Mouse (Mus musculus) forebrain, postnatal 0 days (tissue): Measurements from ENCODE around the gene Ctsw. TPM values are rescaled to one million over a fixed set of nuclear protein-coding genes. Genes with fewer than 3 reads are reported as not detected.
A peak's percentile ranks its signal among the peaks of the same experiment; 100 is the strongest.

Source experiments
- ATAC-seq: fragments of 200-750 bp; cut with Nextera tagmentation; 2 replicates; pipeline ENCODE4 v1.8.0; 2017; ENCODE audit warnings: mild to moderate bottlenecking, moderate library complexity
- DNase-seq: peaks from one replicate; pipeline ENCODE4 v3.0.0-alpha.2; 2015
- H3K27ac ChIP-seq: fragments of 300-500 bp; sonication (generic); 2 replicates; pipeline ENCODE4 v1.5.1; 2014; ENCODE audit warnings: low read depth, mild to moderate bottlenecking, antibody characterized with exemption, low read length, moderate library complexity, mixed read lengths
- H3K27me3 ChIP-seq: fragments of 300-500 bp; sonication (generic); 2 replicates; pipeline ENCODE4 v1.6.1; 2014; ENCODE audit warnings: mild to moderate bottlenecking, low read length, mixed read lengths; ENCODE audit not compliant: insufficient read depth
- H3K36me3 ChIP-seq: fragments of 300-500 bp; sonication (generic); 2 replicates; pipeline ENCODE4 v1.6.1; 2014; ENCODE audit warnings: mild to moderate bottlenecking, moderate library complexity; ENCODE audit not compliant: insufficient read depth
- H3K4me1 ChIP-seq: fragments of 300-500 bp; sonication (generic); 2 replicates; pipeline ENCODE4 v1.6.1; 2014; ENCODE audit warnings: antibody characterized with exemption; ENCODE audit not compliant: insufficient read depth
- H3K4me2 ChIP-seq: fragments of 300-500 bp; sonication (generic); 2 replicates; pipeline ENCODE4 v1.6.1; 2014; ENCODE audit warnings: low read depth, mild to moderate bottlenecking, moderate library complexity
- H3K4me3 ChIP-seq: fragments of 300-500 bp; sonication (generic); 2 replicates; pipeline ENCODE4 v1.5.1; 2014; ENCODE audit warnings: low read depth, low read length, mixed read lengths
- H3K9ac ChIP-seq: fragments of 300-500 bp; sonication (generic); 2 replicates; pipeline ENCODE4 v1.6.1; 2014; ENCODE audit warnings: mild to moderate bottlenecking
- H3K9me3 ChIP-seq: fragments of 300-500 bp; sonication (generic); 2 replicates; pipeline ENCODE4 v1.6.1; 2016; ENCODE audit warnings: low read length
- CTCF ChIP-seq: sonication (generic); IDR thresholded peaks from 2 replicates; pipeline ENCODE4 v1.5.1; 2016; ENCODE audit warnings: antibody characterized with exemption, control low read depth, low read depth
- WGBS: fragments of 180-500 bp; shearing (Covaris S2); extraction: QIAGEN DNeasy Blood & Tissue Kit; methylation state at CpG from one replicate; pipeline ENCODE4 v1.1.7; 2014; 5-methylcytosine and 5-hydroxymethylcytosine counted together
- polyA plus RNA-seq: library from polyadenylated mRNA; unstranded; fragments of >200 nt; fragmentation: Nextera tagmentation; extraction: Ambion mirVana; gene quantifications from 2 replicates; pipeline ENCODE4 v1.2.1, GENCODE M21; 2015
- total RNA-seq: library from RNA; depleted of rRNA; stranded (reverse); fragments of >200 nt; gene quantifications from 2 replicates; pipeline ENCODE4 v1.2.3, GENCODE M21; 2014

Ctsw gene
- total and polyA plus RNA-seq, 2 experiments from 2014 or later, result 1.7 to 2.3 TPM

- H3K4me3 ChIP-seq, result no peak overlapping the region
- H3K9me3 ChIP-seq, result no peaks in the 10 kb centered on the region
- no peak for DNase-seq
- H3K36me3 ChIP-seq, result peaks cover 24% of the 10 kb centered on the region
- H3K27me3 ChIP-seq, result no peaks in the 10 kb centered on the region
- no peak for TF ChIP-seq CTCF
- H3K27ac ChIP-seq, result no peak overlapping the region
- H3K4me2 ChIP-seq, result no peak overlapping the region
- 92% methylated on average over 13 of the region's 13 CpGs for WGBS
- no peak overlapping the region for H3K9ac ChIP-seq
- no peak for ATAC-seq
- H3K4me1 ChIP-seq, result peaks cover 8% of the 10 kb centered on the region; the same call in 1 of the 2 replicates
These were observed 41.5 kb downstream of the Ctsw start for GRCm38 (mm10) chr19:5426640-5427290.

- H3K9ac ChIP-seq, result peak overlapping the region; percentile 83
- ATAC-seq (no peak), DNase-seq (no peak)
- 93% methylated on average over 18 of the region's 18 CpGs for WGBS
- H3K9me3 ChIP-seq, result no peaks in the 10 kb centered on the region
- peaks cover 27% of the 10 kb centered on the region for H3K36me3 ChIP-seq
- peak overlapping the region; percentile 67 for H3K4me2 ChIP-seq
- peak overlapping the region; percentile 58 for H3K4me3 ChIP-seq
- no peak for TF ChIP-seq CTCF
- H3K27me3 ChIP-seq, result no peaks in the 10 kb centered on the region
- H3K27ac ChIP-seq, result no peak overlapping the region; the same call in 1 of the 2 replicates
- peaks cover 8% of the 10 kb centered on the region; the same call in 1 of the 2 replicates for H3K4me1 ChIP-seq
These were observed 42.3 kb downstream of the Ctsw start for GRCm38 (mm10) chr19:5425906-5426565.

- WGBS, result 1% methylated on average over 80 of the region's 87 CpGs
- TF ChIP-seq CTCF, result no peak
- Histone ChIP-seq H3K36me3 (peaks cover 36% of the 10 kb centered on the region), H3K4me2 (peak within 1 kb of the TSS; percentile 67), H3K9me3 (no peaks in the 10 kb centered on the region), H3K9ac (peak within 1 kb of the TSS; percentile 83), H3K27me3 (no peaks in the 10 kb centered on the region), H3K27ac (peak within 1 kb of the TSS; percentile 85), H3K4me3 (peak within 1 kb of the TSS; percentile 58), H3K4me1 (peaks cover 8% of the 10 kb centered on the region; the same call in 1 of the 2 replicates)
- ATAC-seq, result peak; percentile 96
- peak; percentile 98 for DNase-seq
These were observed 43.2 kb downstream of the Ctsw start, which contains the start of the genes Drap1 and AI837181 for GRCm38 (mm10) chr19:5424782-5425741. Gene Drap1 (minus strand): TSS chr19:5424979. Gene AI837181 (plus strand): TSS chr19:5425144.

- DNase-seq (peak; percentile 72), ATAC-seq (peak; percentile 56)
- TF ChIP-seq CTCF, result peak; percentile 37
- H3K4me1 ChIP-seq, result peaks cover 8% of the 10 kb centered on the region; the same call in 1 of the 2 replicates
- H3K9me3 ChIP-seq, result no peaks in the 10 kb centered on the region
- peaks cover 45% of the 10 kb centered on the region for H3K36me3 ChIP-seq
- peak overlapping the region; percentile 58 for H3K4me3 ChIP-seq
- WGBS, result 3% methylated on average over 43 of the region's 48 CpGs
- no peaks in the 10 kb centered on the region for H3K27me3 ChIP-seq
- peak overlapping the region; percentile 67 for H3K4me2 ChIP-seq
- H3K27ac ChIP-seq, result peak overlapping the region; percentile 85
- H3K9ac ChIP-seq, result peak overlapping the region; percentile 83
These were observed 44.1 kb downstream of the Ctsw start for GRCm38 (mm10) chr19:5424092-5424781.

GRCm38 (mm10) chr19:5423561-5423960, 44.7 kb downstream of the Ctsw start:
- peak overlapping the region; percentile 83 for H3K9ac ChIP-seq
- no peaks in the 10 kb centered on the region for H3K9me3 ChIP-seq
- H3K27ac ChIP-seq, result no peak overlapping the region
- WGBS, result 61% methylated on average over 12 of the region's 12 CpGs
- H3K4me2 ChIP-seq, result peak overlapping the region; percentile 67
- TF ChIP-seq CTCF, result no peak
- peaks cover 46% of the 10 kb centered on the region for H3K36me3 ChIP-seq
- no peak for ATAC-seq
- H3K4me1 ChIP-seq, result peaks cover 8% of the 10 kb centered on the region; the same call in 1 of the 2 replicates
- H3K27me3 ChIP-seq, result no peaks in the 10 kb centered on the region
- H3K4me3 ChIP-seq, result peak overlapping the region; percentile 58
- DNase-seq, result no peak

GRCm38 (mm10) chr19:5422895-5423443, 45.3 kb downstream of the Ctsw start:
- DNase-seq, result no peak
- no peak overlapping the region; the same call in 1 of the 2 replicates for H3K9ac ChIP-seq
- H3K36me3 ChIP-seq, result peaks cover 46% of the 10 kb centered on the region
- no peak for TF ChIP-seq CTCF
- H3K9me3 ChIP-seq, result no peaks in the 10 kb centered on the region
- WGBS, result 79% methylated on average over 9 of the region's 9 CpGs
- H3K27ac ChIP-seq, result no peak overlapping the region
- ATAC-seq, result no peak
- H3K4me1 ChIP-seq, result peaks cover 8% of the 10 kb centered on the region; the same call in 1 of the 2 replicates
- H3K4me3 ChIP-seq, result peak overlapping the region; percentile 58; the same call in 1 of the 2 replicates
- peak overlapping the region; percentile 67 for H3K4me2 ChIP-seq
- no peaks in the 10 kb centered on the region for H3K27me3 ChIP-seq
